Mouse (Mus musculus) testis, adult 2 months (tissue): ENCODE data around the gene Ripor1.

Experiments used
- CTCF ChIP-seq: fragments of 200-500 bp; IDR thresholded peaks from 2 replicates; pipeline ENCODE4 v1.5.1; 2012; ENCODE audit warnings: low read depth, mild to moderate bottlenecking, inconsistent platforms, low read length, moderate library complexity; ENCODE audit not compliant: control insufficient read depth, insufficient read depth, insufficient replicate concordance
- POLR2A ChIP-seq: fragments of 200-500 bp; IDR thresholded peaks from 2 replicates; pipeline ENCODE4 v1.6.1; 2012; ENCODE audit warnings: low read depth, mild to moderate bottlenecking, inconsistent platforms, low read length, moderate library complexity; ENCODE audit not compliant: control insufficient read depth

DNA sequence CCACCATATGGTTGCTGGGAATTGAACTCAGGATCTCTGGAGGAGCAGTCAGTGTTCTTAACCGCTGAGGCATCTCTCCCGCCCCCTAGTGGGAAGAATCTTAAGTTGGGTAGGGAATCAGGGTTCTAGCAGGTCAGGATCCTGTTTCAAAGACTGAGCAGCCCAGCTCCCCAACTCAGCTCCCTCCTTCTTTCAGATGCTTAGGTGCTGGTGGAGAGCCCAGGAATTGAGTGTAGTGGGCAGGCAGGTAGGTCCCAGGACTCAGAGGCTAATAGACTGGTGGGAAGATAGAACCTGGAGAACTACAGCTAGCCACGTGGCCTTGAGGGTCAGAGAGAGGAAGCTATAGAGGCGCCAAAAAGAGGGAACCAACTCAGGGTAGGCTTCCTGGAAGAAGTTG, 2.6 kb downstream of the Ripor1 start:
- TF ChIP-seq CTCF (no peak), POLR2A (no peak)
